Mouse (Mus musculus): ENCODE measurements around the gene Smc1b.

Smc1b gene

GRCm38 (mm10) chr15:85131275-85132192, at the start of gene Smc1b, which contains the start of gene Ribc2:
Smc1b (minus strand) TSS chr15:85131964.
Ribc2 (plus strand) TSS chr15:85132078.
- in situ Hi-C loops (cut with MboI; ENCODE audit: unreplicated experiment in 2 of 2), result no loop called here

- in situ Hi-C loops (cut with MboI; ENCODE audit: unreplicated experiment in 2 of 2), result no loop called here
Measured at GRCm38 (mm10) chr15:85180368-85180767, 48.6 kb upstream of the Smc1b start.

- in situ Hi-C loops (cut with MboI; ENCODE audit: unreplicated experiment in 2 of 2), result no loop called here
Measured at GRCm38 (mm10) chr15:85179528-85180180, 47.9 kb upstream of the Smc1b start.

GRCm38 (mm10) chr15:85178172-85178571, 46.4 kb upstream of the Smc1b start:
- in situ Hi-C loops (cut with MboI; ENCODE audit: unreplicated experiment in 2 of 2), result no loop called here

- in situ Hi-C loops (cut with MboI; ENCODE audit: unreplicated experiment in 2 of 2), result no loop called here
Measured at GRCm38 (mm10) chr15:85177576-85177975, 45.8 kb upstream of the Smc1b start.

- in situ Hi-C loops (cut with MboI; ENCODE audit: unreplicated experiment in 2 of 2), result no loop called here
Measured at GRCm38 (mm10) chr15:85174060-85174459, 42.3 kb upstream of the Smc1b start.

GRCm38 (mm10) chr15:85173425-85173824, 41.7 kb upstream of the Smc1b start:
- in situ Hi-C loops (cut with MboI; ENCODE audit: unreplicated experiment in 2 of 2), result no loop called here

- in situ Hi-C loops (cut with MboI; ENCODE audit: unreplicated experiment in 2 of 2), result no loop called here
Measured at GRCm38 (mm10) chr15:85172054-85172453, 40.3 kb upstream of the Smc1b start.

GRCm38 (mm10) chr15:85167086-85167679, 35.4 kb upstream of the Smc1b start:
- in situ Hi-C loops (cut with MboI; ENCODE audit: unreplicated experiment in 2 of 2), result no loop called here

GRCm38 (mm10) chr15:85166433-85166933, 34.7 kb upstream of the Smc1b start:
- in situ Hi-C loops (cut with MboI; ENCODE audit: unreplicated experiment in 2 of 2), result no loop called here

GRCm38 (mm10) chr15:85162693-85163663, 31.2 kb upstream of the Smc1b start:
- in situ Hi-C loops (cut with MboI; ENCODE audit: unreplicated experiment in 2 of 2), result no loop called here

GRCm38 (mm10) chr15:85161416-85161815, 29.7 kb upstream of the Smc1b start:
- in situ Hi-C loops (cut with MboI; ENCODE audit: unreplicated experiment in 2 of 2), result no loop called here

- in situ Hi-C loops (cut with MboI; ENCODE audit: unreplicated experiment in 2 of 2), result no loop called here
Measured at GRCm38 (mm10) chr15:85156198-85156597, 24.4 kb upstream of the Smc1b start.

GRCm38 (mm10) chr15:85154091-85154490, 22.3 kb upstream of the Smc1b start:
- in situ Hi-C loops (cut with MboI; ENCODE audit: unreplicated experiment in 2 of 2), result loop anchor here in 1 of 2 experiments (5.0 kb wide), 1 partner anchor 428 kb away; the partner anchor contains the start of gene Wnt7b

GRCm38 (mm10) chr15:85152577-85152976, 20.8 kb upstream of the Smc1b start:
- in situ Hi-C loops (cut with MboI; ENCODE audit: unreplicated experiment in 2 of 2), result loop anchor here in 1 of 2 experiments (5.0 kb wide), 1 partner anchor 430 kb away; the partner anchor contains the start of gene Wnt7b

GRCm38 (mm10) chr15:85151433-85151918, 19.7 kb upstream of the Smc1b start:
- in situ Hi-C loops (cut with MboI; ENCODE audit: unreplicated experiment in 2 of 2), result loop anchor here in 1 of 2 experiments (5.0 kb wide), 1 partner anchor 431 kb away; the partner anchor contains the start of gene Wnt7b

- in situ Hi-C loops (cut with MboI; ENCODE audit: unreplicated experiment in 2 of 2), result no loop called here
Measured at GRCm38 (mm10) chr15:85144249-85144648, 12.5 kb upstream of the Smc1b start.

- in situ Hi-C loops (cut with MboI; ENCODE audit: unreplicated experiment in 2 of 2), result no loop called here
Measured at GRCm38 (mm10) chr15:85143747-85144146, 12.0 kb upstream of the Smc1b start.

- in situ Hi-C loops (cut with MboI; ENCODE audit: unreplicated experiment in 2 of 2), result no loop called here
Measured at GRCm38 (mm10) chr15:85143161-85143560, 11.4 kb upstream of the Smc1b start.

Measured in v-Abl transformed pro-B cells (cell line).